Mouse (Mus musculus) stomach, embryonic 14.5 days (tissue): ENCODE measurements around the gene Tmem120a. TPM values are rescaled to one million over a fixed set of nuclear protein-coding genes. Genes with fewer than 3 reads are reported as not detected.

Experiments
- ATAC-seq: fragments of 200-750 bp; cut with Nextera tagmentation; 2 replicates; pipeline ENCODE4 v1.8.0; 2017; ENCODE audit warnings: low read depth, moderate TSS enrichment; ENCODE audit not compliant: insufficient number of reproducible peaks, insufficient read depth, low FRiP score
- H3K27ac ChIP-seq: fragments of 300-500 bp; sonication (generic); 2 replicates; pipeline ENCODE4 v1.5.1; 2014; ENCODE audit warnings: mild to moderate bottlenecking, low read length, moderate library complexity, mixed read lengths
- H3K27me3 ChIP-seq: fragments of 300-500 bp; sonication (generic); 2 replicates; pipeline ENCODE4 v1.6.1; 2014; ENCODE audit warnings: low read length, control low read depth, mixed read lengths; ENCODE audit not compliant: control insufficient read depth, insufficient read depth
- H3K36me3 ChIP-seq: fragments of 300-500 bp; sonication (generic); 2 replicates; pipeline ENCODE4 v1.6.1; 2014; ENCODE audit warnings: mild to moderate bottlenecking, control low read depth, low read length, moderate library complexity, mixed read lengths; ENCODE audit not compliant: control insufficient read depth, insufficient read depth
- H3K4me1 ChIP-seq: fragments of 300-500 bp; sonication (generic); 2 replicates; pipeline ENCODE4 v1.6.1; 2014; ENCODE audit warnings: low read length, control low read depth, mixed read lengths; ENCODE audit not compliant: control insufficient read depth, insufficient read depth
- H3K4me2 ChIP-seq: fragments of 300-500 bp; sonication (generic); replicated peaks from 2 replicates; pipeline ENCODE4 v1.6.1; 2014; ENCODE audit warnings: low read depth, low read length, control low read depth
- H3K4me3 ChIP-seq: fragments of 300-500 bp; sonication (generic); 2 replicates; pipeline ENCODE4 v1.5.1; 2014; ENCODE audit warnings: low read depth, low read length, control low read depth
- H3K9ac ChIP-seq: fragments of 300-500 bp; sonication (generic); replicated peaks from 2 replicates; pipeline ENCODE4 v1.6.1; 2014; ENCODE audit warnings: low read depth, mild to moderate bottlenecking, control low read depth, low read length, moderate library complexity, mixed read lengths
- H3K9me3 ChIP-seq: fragments of 300-500 bp; sonication (generic); 2 replicates; pipeline ENCODE4 v1.6.1; 2016; ENCODE audit warnings: low read depth, low read length, control low read depth; ENCODE audit not compliant: control insufficient read depth
- WGBS: fragments of 180-500 bp; shearing (Covaris S2); extraction: QIAGEN DNeasy Blood & Tissue Kit; methylation state at CpG from one replicate; pipeline ENCODE4 v1.1.7; 2014; 5-methylcytosine and 5-hydroxymethylcytosine counted together
- polyA plus RNA-seq: library from polyadenylated mRNA; unstranded; fragments of >200 nt; fragmentation: Nextera tagmentation; extraction: Ambion mirVana; gene quantifications from 2 replicates; pipeline ENCODE4 v1.2.1, GENCODE M21; 2014

Tmem120a gene
- polyA plus RNA-seq, 1 experiment from 2014 or later = 45.3 TPM

DNA sequence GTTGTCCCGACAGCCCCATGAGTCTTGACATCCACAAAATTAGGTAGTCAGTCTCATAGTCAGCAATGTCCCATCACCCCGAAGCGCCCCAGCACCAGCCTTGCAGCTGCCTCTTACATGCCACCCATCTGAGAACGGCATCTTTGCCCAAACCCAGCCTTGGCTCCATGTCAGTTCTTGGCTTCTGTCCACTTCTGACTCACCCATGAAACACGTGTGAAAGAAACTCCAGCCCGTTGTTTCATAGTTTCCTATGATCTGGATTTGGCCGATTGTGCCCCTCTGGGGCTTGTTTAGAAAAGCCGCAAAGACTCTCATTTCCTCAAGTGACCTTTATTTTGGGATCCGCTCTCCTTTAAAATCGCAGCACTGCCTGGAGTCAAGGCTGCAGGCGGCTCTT is 22.1 kb downstream of the Tmem120a start:
- H3K27ac ChIP-seq = no peak overlapping the region
- H3K4me2 ChIP-seq = no peak overlapping the region
- 77% methylated on average over 11 of the region's 11 CpGs for WGBS
- H3K4me3 ChIP-seq = no peak overlapping the region
- no peaks in the 10 kb centered on the region for H3K27me3 ChIP-seq
- peaks cover 26% of the 10 kb centered on the region for H3K4me1 ChIP-seq
- H3K9me3 ChIP-seq = no peaks in the 10 kb centered on the region
- no peak for ATAC-seq
- peaks cover 5% of the 10 kb centered on the region for H3K36me3 ChIP-seq
- no peak overlapping the region for H3K9ac ChIP-seq

DNA sequence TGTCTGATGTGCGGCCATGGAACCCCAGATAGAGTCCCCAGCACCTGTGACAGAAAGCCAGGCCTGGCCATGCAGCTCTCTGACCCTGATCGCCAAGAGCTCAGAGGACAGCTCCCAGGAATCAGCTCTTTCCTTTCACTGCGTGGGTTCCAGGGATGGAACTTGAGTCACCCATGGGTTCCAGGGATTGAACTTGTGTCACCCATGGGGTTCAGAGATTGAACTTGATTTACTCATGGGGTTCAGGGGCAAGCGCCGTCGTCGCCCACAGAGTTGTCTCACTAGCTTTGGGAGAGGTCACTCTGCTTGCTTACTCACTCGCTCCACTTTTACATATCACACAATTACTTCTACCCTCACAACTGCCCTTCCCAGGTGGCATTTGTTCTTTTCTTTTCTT is 23.2 kb downstream of the Tmem120a start:
- Histone ChIP-seq H3K27me3 (no peaks in the 10 kb centered on the region), H3K36me3 (peaks cover 10% of the 10 kb centered on the region), H3K9me3 (no peaks in the 10 kb centered on the region), H3K27ac (no peak overlapping the region), H3K9ac (no peak overlapping the region), H3K4me1 (peaks cover 18% of the 10 kb centered on the region), H3K4me2 (no peak overlapping the region), H3K4me3 (no peak overlapping the region)
- no peak for ATAC-seq
- 93% methylated on average over 8 of the region's 8 CpGs for WGBS

DNA sequence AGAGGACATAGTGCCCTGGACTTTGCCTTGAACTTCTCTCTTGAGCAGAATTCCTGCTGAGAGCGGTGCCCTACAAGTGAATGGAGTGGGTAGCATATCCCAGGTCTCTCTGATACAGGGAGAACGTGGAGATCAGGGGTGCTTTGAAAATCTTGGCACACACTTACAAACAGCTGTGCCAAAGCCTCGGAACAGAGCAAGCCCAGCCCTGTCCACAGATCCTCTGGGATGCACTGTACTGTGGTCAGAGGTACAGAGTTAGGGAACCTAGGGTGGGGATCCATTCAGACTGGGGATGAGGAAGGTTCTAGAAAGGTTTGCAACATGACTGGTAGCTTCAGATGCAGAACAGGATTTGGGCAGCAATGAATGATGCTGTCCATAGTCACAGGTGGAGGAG is 24.1 kb downstream of the Tmem120a start:
- Histone ChIP-seq H3K4me2 (no peak overlapping the region), H3K4me3 (no peak overlapping the region), H3K9ac (no peak overlapping the region), H3K4me1 (peaks cover 10% of the 10 kb centered on the region), H3K9me3 (no peaks in the 10 kb centered on the region), H3K36me3 (peaks cover 13% of the 10 kb centered on the region), H3K27me3 (no peaks in the 10 kb centered on the region), H3K27ac (no peak overlapping the region)
- WGBS = 74% methylated on average over 3 of the region's 3 CpGs
- ATAC-seq = no peak

DNA sequence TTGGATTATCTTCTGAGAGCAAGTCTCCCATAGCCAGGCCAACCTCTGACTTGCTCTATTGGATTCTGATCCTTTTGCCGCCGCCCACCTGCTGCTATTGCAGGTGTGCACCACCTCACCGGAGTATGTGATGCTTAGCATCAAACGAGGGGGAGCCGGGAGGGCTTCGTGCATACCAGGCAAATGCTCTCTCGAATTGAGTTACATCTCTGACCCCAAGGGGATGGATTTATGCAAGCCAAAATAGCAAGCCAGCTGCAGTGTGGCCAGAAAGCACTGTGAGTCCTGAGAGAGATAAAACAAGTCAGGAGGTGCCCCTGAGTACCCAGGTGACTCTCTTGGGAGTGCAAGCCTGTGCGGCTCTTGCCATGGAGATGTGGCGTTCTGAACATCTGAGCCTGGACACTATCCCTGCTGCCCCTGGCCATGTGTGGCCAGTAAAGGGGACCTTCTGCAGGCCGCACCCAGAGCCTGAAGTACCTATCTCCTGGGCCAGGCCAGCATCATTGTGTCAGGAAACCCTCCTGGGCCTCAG is 24.6 kb downstream of the Tmem120a start:
- H3K36me3 ChIP-seq = peaks cover 13% of the 10 kb centered on the region
- H3K9me3 ChIP-seq = no peaks in the 10 kb centered on the region
- H3K4me2 ChIP-seq = no peak overlapping the region
- H3K4me1 ChIP-seq = peaks cover 5% of the 10 kb centered on the region
- 84% methylated on average over 10 of the region's 10 CpGs for WGBS
- H3K27ac ChIP-seq = no peak overlapping the region
- no peak overlapping the region for H3K9ac ChIP-seq
- H3K4me3 ChIP-seq = no peak overlapping the region
- ATAC-seq = no peak
- no peaks in the 10 kb centered on the region for H3K27me3 ChIP-seq

DNA sequence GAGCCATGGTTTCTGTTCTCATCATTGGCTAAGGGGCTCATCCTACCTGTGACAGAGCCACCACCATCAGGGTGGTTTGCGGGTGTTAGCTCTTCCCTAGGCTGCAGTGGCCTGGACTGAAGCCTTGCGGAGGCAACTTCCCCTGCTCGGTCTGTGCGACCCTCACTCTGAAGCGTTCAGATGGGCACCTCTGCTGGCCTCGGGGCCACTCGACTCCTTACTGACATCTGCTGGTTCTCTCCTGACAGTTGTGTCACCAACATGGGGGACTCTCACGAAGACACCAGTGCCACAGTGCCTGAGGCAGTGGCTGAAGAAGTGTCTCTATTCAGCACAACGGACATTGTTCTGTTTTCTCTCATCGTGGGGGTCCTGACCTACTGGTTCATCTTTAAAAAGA is 28.6 kb downstream of the Tmem120a start:
- H3K4me2 ChIP-seq = no peak overlapping the region
- H3K4me3 ChIP-seq = no peak overlapping the region
- no peaks in the 10 kb centered on the region for H3K27me3 ChIP-seq
- no peak overlapping the region for H3K9ac ChIP-seq
- no peak for ATAC-seq
- WGBS = 55% methylated on average over 10 of the region's 10 CpGs
- no peaks in the 10 kb centered on the region for H3K9me3 ChIP-seq
- no peak overlapping the region for H3K27ac ChIP-seq
- H3K36me3 ChIP-seq = peaks cover 13% of the 10 kb centered on the region
- H3K4me1 ChIP-seq = peaks cover 9% of the 10 kb centered on the region; the same call in 1 of the 2 replicates

DNA sequence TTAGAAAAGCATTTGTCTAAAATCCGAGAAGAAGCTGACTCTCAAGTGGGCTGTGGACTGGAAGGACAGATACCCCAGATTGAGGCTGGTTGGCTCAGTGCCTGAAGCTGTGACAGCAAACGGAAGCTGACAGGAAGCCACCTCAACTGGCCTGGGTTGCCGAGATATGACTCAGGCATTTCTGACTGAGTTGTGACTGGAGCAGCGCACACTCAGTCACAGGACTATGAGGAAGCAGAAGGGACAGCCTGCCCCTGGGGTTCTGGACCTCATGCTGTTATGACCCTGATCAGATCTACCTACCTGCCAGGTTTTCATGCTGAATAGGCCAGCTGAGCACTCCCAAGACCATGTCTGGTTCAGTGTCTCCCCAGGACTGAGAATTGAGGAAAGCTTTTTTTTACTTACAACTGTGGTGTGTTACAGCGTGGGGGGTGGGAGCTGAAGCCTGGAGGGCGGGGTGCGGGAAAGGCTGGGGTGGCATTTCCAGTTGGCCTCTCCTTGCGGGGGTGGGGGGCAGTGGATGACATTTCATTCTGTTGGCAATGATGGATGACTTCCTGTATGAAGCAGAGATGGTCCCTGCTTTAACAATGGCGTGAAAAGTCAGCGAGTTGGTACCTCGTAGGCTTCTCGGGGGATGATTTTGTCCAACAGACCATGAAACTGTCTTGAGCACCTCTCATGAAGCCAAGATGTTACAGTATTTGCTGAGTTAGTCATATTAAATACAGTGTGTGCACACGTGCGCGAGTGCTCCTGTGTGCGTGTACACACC is 30.6 kb downstream of the Tmem120a start:
- no peaks in the 10 kb centered on the region for H3K9me3 ChIP-seq
- 0 out of 2 replicates have a peak, but pooled peaks have one; percentile 49 for ATAC-seq
- no peaks in the 10 kb centered on the region for H3K27me3 ChIP-seq
- H3K36me3 ChIP-seq = peaks cover 13% of the 10 kb centered on the region; the same call in 1 of the 2 replicates
- H3K4me1 ChIP-seq = peaks cover 9% of the 10 kb centered on the region; the same call in 1 of the 2 replicates
- H3K27ac ChIP-seq = 0 out of 2 replicates have a peak overlapping the region, but pooled peaks have one; percentile 1
- no peak overlapping the region for H3K9ac ChIP-seq
- 52% methylated on average over 16 of the region's 16 CpGs for WGBS
- H3K4me2 ChIP-seq = no peak overlapping the region
- H3K4me3 ChIP-seq = no peak overlapping the region

DNA sequence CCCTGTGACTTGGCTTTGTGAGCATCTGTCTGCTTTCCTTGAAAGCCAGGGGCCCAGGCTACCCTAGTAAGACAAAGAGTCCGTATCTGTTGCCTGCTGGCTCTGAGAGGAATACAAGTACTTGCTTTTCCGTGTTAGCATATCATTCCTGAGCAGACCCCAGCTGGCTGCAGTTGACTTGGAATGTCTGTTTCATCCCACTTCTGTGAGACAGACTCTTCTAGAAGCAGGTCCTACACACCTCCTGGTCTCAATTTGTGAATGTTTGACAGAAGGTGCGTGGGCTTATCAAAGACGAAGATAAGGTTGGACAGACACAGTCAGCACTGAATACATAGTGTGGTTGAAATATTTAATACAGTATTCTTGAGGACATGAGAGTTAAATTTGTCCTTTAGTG is 31.4 kb downstream of the Tmem120a start:
- no peaks in the 10 kb centered on the region for H3K27me3 ChIP-seq
- no peak overlapping the region for H3K4me3 ChIP-seq
- no peak overlapping the region for H3K4me2 ChIP-seq
- H3K9ac ChIP-seq = no peak overlapping the region
- H3K4me1 ChIP-seq = peaks cover 9% of the 10 kb centered on the region; the same call in 1 of the 2 replicates
- H3K36me3 ChIP-seq = peaks cover 16% of the 10 kb centered on the region; the same call in 1 of the 2 replicates
- no peak for ATAC-seq
- H3K9me3 ChIP-seq = no peaks in the 10 kb centered on the region
- WGBS = 61% methylated on average over 4 of the region's 4 CpGs
- H3K27ac ChIP-seq = no peak overlapping the region

DNA sequence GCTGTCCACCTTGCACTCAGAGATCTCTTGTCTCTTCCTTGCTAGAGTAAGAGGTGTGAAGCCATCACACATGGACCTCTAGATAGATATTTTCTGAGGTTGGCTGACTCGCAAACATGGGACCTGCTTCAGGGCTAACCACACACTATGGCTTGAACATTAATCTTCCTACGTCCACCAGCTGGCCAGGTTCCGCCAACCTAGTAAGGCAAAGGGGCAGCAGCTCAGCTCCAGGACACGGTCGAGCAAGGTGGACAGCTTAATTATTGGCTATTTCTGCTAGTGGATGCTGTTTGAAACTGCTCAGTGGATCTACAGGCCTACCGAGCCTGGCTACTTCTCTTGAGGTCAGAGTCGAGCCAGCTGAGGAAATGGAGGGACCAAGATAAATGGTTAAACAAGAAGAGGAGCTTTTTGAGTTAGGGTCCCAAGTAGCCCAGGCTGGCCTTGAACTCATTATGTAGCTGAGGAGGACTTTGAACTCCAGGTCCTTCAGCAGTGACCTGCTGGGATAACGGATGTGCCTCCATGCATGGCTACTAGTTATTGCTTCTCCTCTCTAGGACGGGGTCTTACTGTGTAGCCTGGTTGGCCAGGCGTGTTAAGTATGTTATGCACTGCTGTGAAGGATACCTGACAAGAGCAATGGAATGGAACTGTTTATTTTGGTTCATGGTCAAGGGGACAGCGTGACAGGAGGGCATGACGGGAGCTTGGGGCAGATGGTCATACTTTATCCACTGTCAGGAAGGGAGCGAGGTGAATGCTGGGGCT is 32.5 kb downstream of the Tmem120a start:
- no peaks in the 10 kb centered on the region for H3K9me3 ChIP-seq
- H3K36me3 ChIP-seq = peaks cover 9% of the 10 kb centered on the region; the same call in 1 of the 2 replicates
- H3K9ac ChIP-seq = no peak overlapping the region
- no peak overlapping the region for H3K4me2 ChIP-seq
- no peak for ATAC-seq
- H3K27ac ChIP-seq = no peak overlapping the region
- no peaks in the 10 kb centered on the region for H3K27me3 ChIP-seq
- no peak overlapping the region for H3K4me3 ChIP-seq
- 86% methylated on average over 13 of the region's 13 CpGs for WGBS
- peaks cover 9% of the 10 kb centered on the region; the same call in 1 of the 2 replicates for H3K4me1 ChIP-seq
